Comparison of ENCODE assay signal across 8 mouse cellular contexts in genomic region chr3:52243271-52244021, GRCm38 (mm10). TPM values are rescaled to one million over a fixed set of nuclear protein-coding genes. Genes with fewer than 3 reads are reported as not detected.
A peak's percentile ranks its signal among the peaks of the same experiment; 100 is the strongest.
DNase-seq lines count a peak whose midpoint lies in the region; ATAC-seq and TF ChIP-seq lines count a peak whose summit lies in the region.

No protein-coding gene starts in this region.

- 47% methylated on average over 12 of the region's 12 CpGs for WGBS in forebrain, embryonic 14.5 days
- 55% methylated on average over 12 of the region's 12 CpGs for WGBS in forebrain, embryonic 15.5 days
- WGBS in liver, embryonic 11.5 days = 53% methylated on average over 12 of the region's 12 CpGs
- WGBS in midbrain, postnatal 0 days = 49% methylated on average over 12 of the region's 12 CpGs

- TF ChIP-seq CTCF in Patski (IDR thresholded peaks at IDR 0.05) = peak; percentile 93
- TF ChIP-seq CTCF in midbrain, postnatal 0 days (IDR thresholded peaks at IDR 0.05) = peak; percentile 76

- H3K4me2 ChIP-seq in forebrain, embryonic 14.5 days (ENCODE audit: low read length) = no peak overlapping the region
- H3K4me2 ChIP-seq in forebrain, embryonic 15.5 days (replicated peaks) = no peak overlapping the region
- no peak overlapping the region for H3K4me2 ChIP-seq in liver, embryonic 11.5 days
- no peak overlapping the region for H3K4me2 ChIP-seq in midbrain, postnatal 0 days (ENCODE audit: low read depth, low read length, poor library complexity, severe bottlenecking)

- H3K27me3 ChIP-seq in forebrain, embryonic 14.5 days (replicated peaks; ENCODE audit: control insufficient read depth, insufficient read depth, low read length) = no peaks in the 10 kb centered on the region
- no peaks in the 10 kb centered on the region for H3K27me3 ChIP-seq in forebrain, embryonic 15.5 days
- H3K27me3 ChIP-seq in liver, embryonic 11.5 days (replicated peaks; ENCODE audit: control insufficient read depth, insufficient read depth, low read length) = no peaks in the 10 kb centered on the region
- H3K27me3 ChIP-seq in Patski = no peaks in the 10 kb centered on the region
- no peaks in the 10 kb centered on the region for H3K27me3 ChIP-seq in midbrain, postnatal 0 days (ENCODE audit: insufficient read depth, low read length)

- intact Hi-C loops in gastrocnemius, postnatal 14 days (cut with DNase I; ENCODE audit: low total_unique reads) = loop anchor here (10.0 kb wide), 2 partner anchors 669 to 1211 kb away; no protein-coding TSS in a partner anchor

- no peak overlapping the region for H3K27ac ChIP-seq in forebrain, embryonic 14.5 days (ENCODE audit: low read depth, low read length)
- no peak overlapping the region for H3K27ac ChIP-seq in forebrain, embryonic 15.5 days (replicated peaks)
- H3K27ac ChIP-seq in liver, embryonic 11.5 days (ENCODE audit: low read depth, low read length) = no peak overlapping the region
- no peak overlapping the region for H3K27ac ChIP-seq in midbrain, postnatal 0 days (ENCODE audit: low read depth, low read length)

- in situ Hi-C loops in Patski (cut with MboI; ENCODE audit: low pct_unique_long_range_greater_than_20kb) = loop anchor here (5.0 to 10.0 kb wide), 3 partner anchors 591 to 869 kb away; partner anchors contain the start of gene Rab33b

- no peak overlapping the region for H3K9ac ChIP-seq in forebrain, embryonic 14.5 days (ENCODE audit: low read length)
- no peak overlapping the region for H3K9ac ChIP-seq in forebrain, embryonic 15.5 days (replicated peaks)
- no peak overlapping the region for H3K9ac ChIP-seq in liver, embryonic 11.5 days (ENCODE audit: low read depth, low read length)
- no peak overlapping the region for H3K9ac ChIP-seq in midbrain, postnatal 0 days (replicated peaks; ENCODE audit: low read length, poor library complexity, severe bottlenecking)

- no peak for ATAC-seq in forebrain, embryonic 14.5 days
- no peak for ATAC-seq in forebrain, embryonic 15.5 days (replicated peaks)
- ATAC-seq in liver, embryonic 11.5 days (replicated peaks; ENCODE audit: low FRiP score) = no peak
- peak; percentile 33 for ATAC-seq in Patski
- no peak for ATAC-seq in midbrain, postnatal 0 days (ENCODE audit: low FRiP score)

- no peaks in the 10 kb centered on the region for H3K9me3 ChIP-seq in forebrain, embryonic 14.5 days (replicated peaks; ENCODE audit: control insufficient read depth, low read length)
- H3K9me3 ChIP-seq in forebrain, embryonic 15.5 days = no peaks in the 10 kb centered on the region
- H3K9me3 ChIP-seq in liver, embryonic 11.5 days (ENCODE audit: control insufficient read depth, low read length) = no peaks in the 10 kb centered on the region
- H3K9me3 ChIP-seq in midbrain, postnatal 0 days (ENCODE audit: low read length) = no peaks in the 10 kb centered on the region

- no peaks in the 10 kb centered on the region for H3K4me1 ChIP-seq in forebrain, embryonic 14.5 days (ENCODE audit: control insufficient read depth, insufficient read depth, low read length)
- no peaks in the 10 kb centered on the region for H3K4me1 ChIP-seq in forebrain, embryonic 15.5 days
- no peaks in the 10 kb centered on the region for H3K4me1 ChIP-seq in liver, embryonic 11.5 days (replicated peaks; ENCODE audit: control insufficient read depth, insufficient read depth, low read length)
- no peaks in the 10 kb centered on the region for H3K4me1 ChIP-seq in midbrain, postnatal 0 days (ENCODE audit: insufficient read depth, low read length)

- POLR2A ChIA-PET in Patski (lab: Charles Lee) = no interaction called here

- CTCF ChIA-PET in Patski (lab: Charles Lee) = interaction anchor here (1.2 to 1.6 kb wide), 4 partner anchors 13 to 732 kb away, joined by 3 to 4 read pairs (median 4); no protein-coding TSS in a partner anchor

- no peak overlapping the region for H3K4me3 ChIP-seq in forebrain, embryonic 14.5 days (ENCODE audit: low read depth, low read length)
- H3K4me3 ChIP-seq in forebrain, embryonic 15.5 days = no peak overlapping the region
- no peak overlapping the region for H3K4me3 ChIP-seq in liver, embryonic 11.5 days (ENCODE audit: low read depth, low read length)
- H3K4me3 ChIP-seq in midbrain, postnatal 0 days (ENCODE audit: low read depth, low read length) = no peak overlapping the region

- no peaks in the 10 kb centered on the region for H3K36me3 ChIP-seq in forebrain, embryonic 14.5 days (ENCODE audit: control insufficient read depth, insufficient read depth, low read length)
- H3K36me3 ChIP-seq in forebrain, embryonic 15.5 days = no peaks in the 10 kb centered on the region
- H3K36me3 ChIP-seq in liver, embryonic 11.5 days (ENCODE audit: control insufficient read depth, insufficient read depth, low read length) = no peaks in the 10 kb centered on the region
- no peaks in the 10 kb centered on the region for H3K36me3 ChIP-seq in midbrain, postnatal 0 days (ENCODE audit: insufficient read depth, low read length)

- DNase-seq in forebrain, embryonic 14.5 days (ENCODE audit: low spot score) = peak; percentile 50
- DNase-seq in liver (peak; percentile 27), Patski (ENCODE audit: low read depth, low spot score) (no peak)
- no peak for DNase-seq in liver, embryonic 11.5 days (ENCODE audit: low spot score)
- DNase-seq in gastrocnemius, postnatal 14 days = peak; percentile 29
- peak; percentile 42 for DNase-seq in midbrain, postnatal 0 days (ENCODE audit: low spot score)
- no peak for DNase-seq in ovary, adult 18-20 months (ENCODE audit: low spot score)

RNA-seq across cellular contexts. Expression of gene Foxo1, which starts 24.7 kb away (rescaled TPM):
- 2.8 and 2.9 TPM in 2 replicates for polyA plus RNA-seq in forebrain, embryonic 14.5 days (2014; fragmentation: Nextera tagmentation; extraction: Ambion mirVana)
- 3.6 and 3.8 TPM in 2 replicates for polyA plus RNA-seq in forebrain, embryonic 15.5 days (2015; fragmentation: Nextera tagmentation; extraction: Ambion mirVana)
- 3.6 TPM in 2 replicates for polyA plus RNA-seq in liver, embryonic 11.5 days (2014; fragmentation: Nextera tagmentation; extraction: Ambion mirVana)
- 15.5 TPM for polyA plus RNA-seq in Patski (2021)
- total RNA-seq in gastrocnemius, postnatal 14 days (2021) = 10 to 100 TPM; 10.1 to 32.8 TPM
- total RNA-seq in midbrain, postnatal 0 days (2014; rRNA removed) = 5.8 and 8.3 TPM in 2 replicates
- 3.4 and 3.6 TPM in 2 replicates for polyA plus RNA-seq in midbrain, postnatal 0 days (2015; fragmentation: Nextera tagmentation; extraction: Ambion mirVana)

Comparison
In these comparisons a context has a peak if more than half of its experiments do, and no peak if none do; other contexts are left out.
1. DNase-seq: peak in forebrain, embryonic 14.5 days (single experiment), liver (single experiment), gastrocnemius, postnatal 14 days (single experiment) and midbrain, postnatal 0 days (single experiment); none in liver, embryonic 11.5 days (single experiment), Patski (single experiment) and ovary, adult 18-20 months (single experiment).